Comparison of ENCODE assay signal across 8 mouse cellular contexts in genomic region chr2:150748854-150749253, GRCm38 (mm10). TPM values are rescaled to one million over a fixed set of nuclear protein-coding genes. Genes with fewer than 3 reads are reported as not detected.
DNase-seq lines count a peak whose midpoint lies in the region; ATAC-seq lines count a peak whose summit lies in the region.

Entpd6 (plus strand) TSS chr2:150749042.

- H3K9me3 ChIP-seq in hindbrain, embryonic 12.5 days (replicated peaks) = no peaks in the 10 kb centered on the region

- DNase-seq in Muller cell, postnatal 12 days (ENCODE audit: inconsistent ontology term) = peak; percentile 95
- DNase-seq in cerebellum, adult 9-11 months = peak; percentile 98
- peak; percentile 95 to 96 for DNase-seq in frontal cortex, postnatal 10 days (ENCODE audit: low spot score in 2 of 2)
- peak; percentile 96 to 99 for DNase-seq in layer of hippocampus, postnatal 14 days (ENCODE audit: low spot score in 2 of 2)
- DNase-seq in lung, postnatal 14 days = peak; percentile 95
- DNase-seq in retina, adult 2 months (ENCODE audit: low read depth, low spot score) = peak; percentile 93
- peak; percentile 93 to 94 for DNase-seq in thymus, postnatal 36 days

- H3K36me3 ChIP-seq in hindbrain, embryonic 12.5 days = peaks cover 12% of the 10 kb centered on the region; the same call in 1 of the 2 replicates

- H3K27me3 ChIP-seq in hindbrain, embryonic 12.5 days = peaks cover 17% of the 10 kb centered on the region

- 0% methylated on average over 30 of the region's 30 CpGs for WGBS in hindbrain, embryonic 12.5 days

- H3K4me1 ChIP-seq in hindbrain, embryonic 12.5 days = peaks cover 11% of the 10 kb centered on the region

- H3K27ac ChIP-seq in hindbrain, embryonic 12.5 days = peak within 1 kb of the TSS; percentile 79

- peak within 1 kb of the TSS; percentile 67 for H3K4me2 ChIP-seq in hindbrain, embryonic 12.5 days (replicated peaks)

- peak; percentile 97 for ATAC-seq in hindbrain, embryonic 12.5 days (ENCODE audit: low FRiP score)

- H3K4me3 ChIP-seq in hindbrain, embryonic 12.5 days = peak within 1 kb of the TSS; percentile 64

- H3K9ac ChIP-seq in hindbrain, embryonic 12.5 days = peak within 1 kb of the TSS; percentile 82

RNA-seq across cellular contexts. Expression of gene Entpd6, which starts in this region (rescaled TPM):
- polyA plus RNA-seq in hindbrain, embryonic 12.5 days (2016; fragmentation: Nextera tagmentation; extraction: Ambion mirVana) = 38.3 and 38.6 TPM in 2 replicates
- total RNA-seq in layer of hippocampus, postnatal 14 days (2021) = 10 to 100 TPM; 75.9 to 77.1 TPM

Comparison
In these comparisons a context has a peak if more than half of its experiments do, and no peak if none do; other contexts are left out.
1. Peak in every context shown above with its lines: DNase-seq, ATAC-seq, H3K4me3 ChIP-seq and H3K27ac ChIP-seq.